Mouse (Mus musculus) erythroblast, embryonic 14.5 days (primary cell): ENCODE measurements around the gene Slc23a3. TPM values are rescaled to one million over a fixed set of nuclear protein-coding genes. Genes with fewer than 3 reads are reported as not detected.

Experiments
- H3K27me3 ChIP-seq: 2 replicates; pipeline ENCODE4 v1.6.1; 2012; ENCODE audit warnings: inconsistent platforms; ENCODE audit not compliant: control insufficient read depth
- H3K36me3 ChIP-seq: 2 replicates; pipeline ENCODE4 v1.6.1; 2012; ENCODE audit warnings: mild to moderate bottlenecking, inconsistent platforms; ENCODE audit not compliant: control insufficient read depth
- H3K4me1 ChIP-seq: 2 replicates; pipeline ENCODE4 v1.6.1; 2012; ENCODE audit warnings: inconsistent platforms; ENCODE audit not compliant: control insufficient read depth
- H3K4me3 ChIP-seq: replicated peaks from 2 replicates; pipeline ENCODE3; 2012; ENCODE audit warnings: moderate library complexity, mild to moderate bottlenecking, inconsistent platforms
- H3K9me3 ChIP-seq: 2 replicates; pipeline ENCODE4 v1.6.1; 2012; ENCODE audit warnings: low read length, inconsistent platforms, mixed read lengths; ENCODE audit not compliant: control insufficient read depth
- GATA1 ChIP-seq: IDR thresholded peaks from 2 replicates; pipeline ENCODE4 v1.6.1; 2012; ENCODE audit warnings: low read length, inconsistent platforms, mixed read lengths
- TAL1 ChIP-seq: IDR thresholded peaks from 3 replicates; pipeline ENCODE4 v1.6.1; 2012; ENCODE audit warnings: low read length, inconsistent platforms, mixed read lengths
- polyA plus RNA-seq: library from polyadenylated mRNA; stranded (reverse); fragments of >175 nt; gene quantifications from 2 replicates; pipeline ENCODE4 v1.2.3, GENCODE M21; 2012

Gene Slc23a3
- polyA plus RNA-seq, 1 experiment: 0.05 TPM

GRCm38 (mm10) chr1:75160256-75160617, 26.5 kb upstream of the Slc23a3 start:
- TF ChIP-seq TAL1 (no peak), GATA1 (no peak)
- peaks cover 3% of the 10 kb centered on the region; the same call in 1 of the 2 replicates for H3K36me3 ChIP-seq
- H3K4me1 ChIP-seq: peaks cover 56% of the 10 kb centered on the region
- no peak overlapping the region for H3K4me3 ChIP-seq
- no peaks in the 10 kb centered on the region for H3K27me3 ChIP-seq
- H3K9me3 ChIP-seq: peaks cover 6% of the 10 kb centered on the region; the same call in 1 of the 2 replicates

- H3K36me3 ChIP-seq: peaks cover 3% of the 10 kb centered on the region; the same call in 1 of the 2 replicates
- peak; percentile 56 for TF ChIP-seq GATA1
- TF ChIP-seq TAL1: no peak
- H3K4me3 ChIP-seq: peak overlapping the region; percentile 26
- H3K27me3 ChIP-seq: no peaks in the 10 kb centered on the region
- peaks cover 62% of the 10 kb centered on the region for H3K4me1 ChIP-seq
- peaks cover 6% of the 10 kb centered on the region; the same call in 1 of the 2 replicates for H3K9me3 ChIP-seq
These were observed 26.0 kb upstream of the Slc23a3 start for GRCm38 (mm10) chr1:75159540-75160255.

- peaks cover 6% of the 10 kb centered on the region; the same call in 1 of the 2 replicates for H3K9me3 ChIP-seq
- peaks cover 3% of the 10 kb centered on the region; the same call in 1 of the 2 replicates for H3K36me3 ChIP-seq
- H3K27me3 ChIP-seq: no peaks in the 10 kb centered on the region
- peaks cover 64% of the 10 kb centered on the region for H3K4me1 ChIP-seq
- no peak for TF ChIP-seq GATA1
- TF ChIP-seq TAL1: no peak
- no peak overlapping the region for H3K4me3 ChIP-seq
These were observed 25.3 kb upstream of the Slc23a3 start for GRCm38 (mm10) chr1:75158990-75159389.

- Histone ChIP-seq H3K27me3 (no peaks in the 10 kb centered on the region), H3K4me3 (no peak overlapping the region), H3K9me3 (no peaks in the 10 kb centered on the region), H3K36me3 (peaks cover 3% of the 10 kb centered on the region; the same call in 1 of the 2 replicates), H3K4me1 (peaks cover 57% of the 10 kb centered on the region)
- TF ChIP-seq GATA1: no peak
- TF ChIP-seq TAL1: no peak
These were observed 22.1 kb upstream of the Slc23a3 start for GRCm38 (mm10) chr1:75155837-75156236.

- no peak for TF ChIP-seq GATA1
- no peak for TF ChIP-seq TAL1
- Histone ChIP-seq H3K4me1 (peaks cover 43% of the 10 kb centered on the region), H3K4me3 (no peak overlapping the region), H3K9me3 (no peaks in the 10 kb centered on the region), H3K36me3 (peaks cover 68% of the 10 kb centered on the region), H3K27me3 (no peaks in the 10 kb centered on the region)
These were observed 15.0 kb upstream of the Slc23a3 start for GRCm38 (mm10) chr1:75148727-75149126.

- TF ChIP-seq TAL1 (no peak), GATA1 (no peak)
- no peaks in the 10 kb centered on the region for H3K9me3 ChIP-seq
- H3K36me3 ChIP-seq: peaks cover 72% of the 10 kb centered on the region
- no peak overlapping the region for H3K4me3 ChIP-seq
- H3K27me3 ChIP-seq: no peaks in the 10 kb centered on the region
- peaks cover 51% of the 10 kb centered on the region for H3K4me1 ChIP-seq
These were observed 13.9 kb upstream of the Slc23a3 start for GRCm38 (mm10) chr1:75147411-75148135.

- Histone ChIP-seq H3K4me3 (peak overlapping the region; percentile 85), H3K36me3 (peaks cover 79% of the 10 kb centered on the region), H3K4me1 (peaks cover 69% of the 10 kb centered on the region), H3K27me3 (no peaks in the 10 kb centered on the region), H3K9me3 (no peaks in the 10 kb centered on the region)
- TF ChIP-seq GATA1: no peak
These were observed 11.9 kb upstream of the Slc23a3 start for GRCm38 (mm10) chr1:75145589-75145988.

GRCm38 (mm10) chr1:75142301-75143261, 8.9 kb upstream of the Slc23a3 start, which contains the start of the genes Cnppd1 and Retreg2:
Cnppd1 (minus strand) TSS chr1:75142711.
Retreg2 (plus strand) TSS chr1:75142778.
- Histone ChIP-seq H3K4me3 (peak within 1 kb of the TSS; percentile 85), H3K27me3 (no peaks in the 10 kb centered on the region), H3K9me3 (no peaks in the 10 kb centered on the region), H3K4me1 (peaks cover 94% of the 10 kb centered on the region), H3K36me3 (peaks cover 81% of the 10 kb centered on the region)
- TF ChIP-seq TAL1: no peak
- no peak for TF ChIP-seq GATA1
